In the genomic region with DNA sequence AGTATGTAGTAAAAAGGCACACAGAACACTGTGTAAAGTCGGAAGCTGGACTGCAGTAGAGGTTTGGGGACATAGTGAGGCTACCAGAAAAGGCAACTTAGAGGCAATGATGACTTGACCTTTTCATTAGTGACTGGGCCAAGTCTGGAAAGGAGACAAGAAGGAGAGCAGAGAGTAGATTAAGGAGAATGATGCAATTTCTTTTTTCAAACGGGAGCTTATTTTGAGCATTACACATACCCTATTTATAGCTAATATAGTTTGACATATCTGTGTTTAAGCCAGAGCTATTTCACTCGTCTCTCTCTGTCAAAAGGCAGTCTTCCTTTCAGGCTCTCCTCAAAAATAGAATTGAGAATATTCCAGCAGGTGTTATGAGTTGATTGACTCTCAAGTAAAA, we compare ENCODE assay signal across 22 mouse cellular contexts. TPM values are rescaled to one million over a fixed set of nuclear protein-coding genes. Genes with fewer than 3 reads are reported as not detected.
DNase-seq lines count a peak whose midpoint lies in the region; ATAC-seq and TF ChIP-seq lines count a peak whose summit lies in the region.
"Had no signal": no experiment of that assay in that cellular context is flagged by ENCODE, and none has a peak within 500 bp of the region (broad histone marks: within the 10 kb centered on the region; RNA-seq: fewer than 3 reads in every experiment).

No protein-coding gene starts in this region.

- H3K9me3 ChIP-seq in heart, postnatal 0 days (replicated peaks; ENCODE audit: control insufficient read depth, low read length): no peaks in the 10 kb centered on the region
- H3K9me3 ChIP-seq: embryonic facial prominence, embryonic 12.5 days; embryonic facial prominence, embryonic 15.5 days; heart, embryonic 12.5 days; hindbrain, embryonic 12.5 days; hindbrain, embryonic 15.5 days had no signal

- no peak for TF ChIP-seq EP300 in heart, adult 2 months (IDR thresholded peaks at IDR 0.05; ENCODE audit: insufficient read depth, low read depth, low read length)
- TF ChIP-seq EP300 in heart, postnatal 0 days (IDR thresholded peaks at IDR 0.05; ENCODE audit: low read depth): no peak

- H3K27ac ChIP-seq in heart, adult 2 months: peak overlapping the region; percentile 58
- H3K27ac ChIP-seq in heart, postnatal 0 days (ENCODE audit: low read depth): peak overlapping the region; percentile 34
- H3K27ac ChIP-seq: embryonic facial prominence, embryonic 12.5 days; embryonic facial prominence, embryonic 15.5 days; hindbrain, embryonic 12.5 days; hindbrain, embryonic 15.5 days had no signal

- WGBS in heart, adult 2 months: 53% methylated on average over 3 of the region's 3 CpGs
- WGBS in heart, postnatal 0 days: 31% methylated on average over 3 of the region's 3 CpGs

- peaks cover 3% of the 10 kb centered on the region for H3K36me3 ChIP-seq in heart, adult 2 months (ENCODE audit: control insufficient read depth, insufficient read depth, low read length)
- H3K36me3 ChIP-seq in heart, postnatal 0 days (replicated peaks; ENCODE audit: control insufficient read depth, insufficient read depth, low read length): no peaks in the 10 kb centered on the region
- H3K36me3 ChIP-seq: embryonic facial prominence, embryonic 12.5 days; embryonic facial prominence, embryonic 15.5 days; heart, embryonic 12.5 days; hindbrain, embryonic 12.5 days; hindbrain, embryonic 15.5 days had no signal

- H3K9ac ChIP-seq in heart, adult 2 months (ENCODE audit: low read depth, low read length): no peak overlapping the region
- H3K9ac ChIP-seq in heart, postnatal 0 days (replicated peaks; ENCODE audit: low read depth, low read length): no peak overlapping the region
- H3K9ac ChIP-seq: embryonic facial prominence, embryonic 12.5 days; embryonic facial prominence, embryonic 15.5 days; forebrain, postnatal 0 days; heart, embryonic 12.5 days; hindbrain, embryonic 12.5 days; hindbrain, embryonic 15.5 days had no signal

- TF ChIP-seq POLR2A in heart, adult 2 months (IDR thresholded peaks at IDR 0.05; ENCODE audit: insufficient read depth, low read depth, low read length): no peak

- DNase-seq in heart, adult 2 months: no peak
- no peak for DNase-seq in heart, adult 9 months (ENCODE audit: low spot score in 2 of 2)
- DNase-seq in heart, postnatal 0 days (ENCODE audit: low spot score): peak; percentile 19
- DNase-seq in heart, postnatal 14 days: no peak
- DNase-seq in skeletal muscle tissue, adult 2 months (ENCODE audit: low read depth, low spot score): peak; percentile 60
- DNase-seq in cerebellum, postnatal 14 days: no peak
- DNase-seq: adrenal gland, adult 8-10 months; adrenal gland, postnatal 25 days; cerebellum, adult 18-20 months; cerebellum, adult 9-10 months; cerebellum, postnatal 25 days; forebrain, postnatal 0 days; gastrocnemius, postnatal 10 days; kidney, adult 2 months had no signal

- TF ChIP-seq CTCF in heart, adult 2 months (IDR thresholded peaks at IDR 0.05): no peak
- no peak for TF ChIP-seq CTCF in heart, postnatal 0 days (IDR thresholded peaks at IDR 0.05; ENCODE audit: low read depth)

- peaks cover 3% of the 10 kb centered on the region for H3K4me1 ChIP-seq in heart, adult 2 months (ENCODE audit: control insufficient read depth, insufficient read depth, low read length)
- no peaks in the 10 kb centered on the region for H3K4me1 ChIP-seq in heart, postnatal 0 days (ENCODE audit: control insufficient read depth, insufficient read depth)
- H3K4me1 ChIP-seq: embryonic facial prominence, embryonic 12.5 days; embryonic facial prominence, embryonic 15.5 days; heart, embryonic 12.5 days; hindbrain, embryonic 12.5 days; hindbrain, embryonic 15.5 days had no signal

- intact Hi-C loops in heart, adult 2 months (cut with DNase I): no loop called here
- intact Hi-C loops in heart, postnatal 14 days (cut with DNase I): loop anchor here (10.0 kb wide), 1 partner anchor 96 kb away; no protein-coding TSS in a partner anchor

- H3K27me3 ChIP-seq in heart, adult 2 months (ENCODE audit: control insufficient read depth, insufficient read depth, low read length): no peaks in the 10 kb centered on the region
- H3K27me3 ChIP-seq in heart, postnatal 0 days (ENCODE audit: control insufficient read depth, insufficient read depth, low read length): no peaks in the 10 kb centered on the region
- H3K27me3 ChIP-seq: embryonic facial prominence, embryonic 12.5 days; embryonic facial prominence, embryonic 15.5 days; heart, embryonic 12.5 days; hindbrain, embryonic 12.5 days; hindbrain, embryonic 15.5 days had no signal

- ATAC-seq in heart, postnatal 0 days (ENCODE audit: insufficient read depth, low read depth): peak; percentile 64; the same call in 1 of the 2 replicates
- ATAC-seq: CD4-positive, CD25-positive, alpha-beta regulatory T cell, adult 4 months; forebrain, embryonic 14.5 days; forebrain, postnatal 0 days; intestine, postnatal 0 days had no signal

- no peaks in the 10 kb centered on the region for H3K79me2 ChIP-seq in heart, adult 2 months (replicated peaks; ENCODE audit: control insufficient read depth, insufficient read depth, low read length)

- no peak overlapping the region for H3K4me2 ChIP-seq in heart, postnatal 0 days (ENCODE audit: low read depth, low read length)
- H3K4me2 ChIP-seq: embryonic facial prominence, embryonic 12.5 days; embryonic facial prominence, embryonic 15.5 days; heart, embryonic 12.5 days; hindbrain, embryonic 12.5 days; hindbrain, embryonic 15.5 days had no signal

- no peak overlapping the region for H3K4me3 ChIP-seq in heart, adult 2 months
- H3K4me3 ChIP-seq in heart, postnatal 0 days (ENCODE audit: low read depth, low read length): no peak overlapping the region
- H3K4me3 ChIP-seq: embryonic facial prominence, embryonic 12.5 days; embryonic facial prominence, embryonic 15.5 days; heart, embryonic 12.5 days; hindbrain, embryonic 12.5 days; hindbrain, embryonic 15.5 days had no signal

RNA-seq across cellular contexts. Expression of gene Arhgef6, which starts 50.1 kb away (rescaled TPM):
- total RNA-seq in heart, adult 2 months (2021): 10 to 100 TPM; 61.5 to 64.2 TPM
- polyA plus RNA-seq in heart, adult 2 months (2012; rRNA removed): 38.2 and 82.1 TPM in 2 replicates
- total RNA-seq in heart, postnatal 0 days (2014; rRNA removed; ENCODE audit: low replicate concordance): 69.1 and 94.0 TPM in 2 replicates
- 30.3 and 33.6 TPM in 2 replicates for polyA plus RNA-seq in heart, postnatal 0 days (2015; fragmentation: Nextera tagmentation; extraction: Ambion mirVana)
- 10 to 100 TPM; 50.7 to 63.4 TPM for total RNA-seq in heart, postnatal 14 days (2021)

Comparison
In these comparisons a context has a peak if more than half of its experiments do, and no peak if none do; other contexts are left out.
1. DNase-seq: peak in heart, postnatal 0 days (single experiment) and skeletal muscle tissue, adult 2 months (single experiment); none in heart, adult 2 months (0 of 2), heart, adult 9 months (0 of 2), heart, postnatal 14 days (0 of 2) and cerebellum, postnatal 14 days (0 of 2).